Mouse (Mus musculus) sigmoid colon, adult 10 weeks (tissue): ENCODE data around the gene Gtf2h5. TPM values are rescaled to one million over a fixed set of nuclear protein-coding genes. Genes with fewer than 3 reads are reported as not detected.

ENCODE experiments used
- polyA plus RNA-seq: library from polyadenylated mRNA; stranded (reverse); fragments of 350-450 nt; fragmentation: Illumina TruSeq; extraction: RNeasy Lipid Tissue Mini Kit (QIAGEN cat#74804); gene quantifications from one replicate; pipeline ENCODE4 v1.2.3, GENCODE M21; 2014; ENCODE audit warnings: low read depth, low replicate concordance

The Gtf2h5 gene
- polyA plus RNA-seq = 33.6 TPM

DNA sequence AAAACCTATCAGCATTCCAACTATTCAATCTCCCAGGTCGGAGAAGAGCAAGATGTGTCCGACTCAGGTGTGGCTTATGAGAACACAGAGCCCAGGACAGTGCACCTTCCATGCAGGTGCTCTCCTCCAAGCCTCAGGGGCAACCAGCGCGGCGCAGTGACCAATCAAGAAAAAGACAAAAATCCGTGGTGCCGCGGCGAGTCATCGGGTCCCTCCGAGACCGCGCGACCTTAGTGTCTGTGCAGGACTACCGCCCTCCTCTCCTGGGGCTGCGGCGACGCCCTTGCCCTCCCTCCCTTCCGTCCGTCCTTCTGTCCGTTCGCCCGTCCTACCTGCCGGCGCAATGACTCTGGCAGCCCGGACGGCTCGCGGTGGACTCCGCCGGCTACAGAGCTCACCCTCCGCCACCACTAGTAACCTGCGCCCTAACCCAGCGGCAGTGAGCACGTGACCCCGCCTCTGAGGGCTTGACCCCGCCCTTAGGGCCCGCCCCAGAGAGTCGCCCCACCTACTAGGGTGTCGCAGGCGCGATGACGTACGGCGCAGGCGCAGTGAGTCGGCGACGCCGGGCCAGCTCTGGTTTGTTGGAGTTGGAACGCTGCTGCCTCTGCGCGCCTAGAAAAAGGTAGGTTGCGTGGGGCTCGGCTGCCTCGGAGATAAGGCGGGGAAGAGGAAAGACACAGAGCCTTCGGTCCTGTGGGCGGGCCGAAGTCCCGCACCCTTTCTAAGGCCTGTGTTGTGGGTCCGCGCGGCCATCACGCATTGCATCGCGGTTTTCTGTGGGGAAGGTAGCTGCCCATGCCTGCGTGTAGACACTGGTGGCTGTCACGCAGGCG, at the start of gene Gtf2h5, which contains the start of gene Serac1:
Gene Gtf2h5, plus strand, starts transcription at position 500 of the 836 bp plus-strand sequence.
Gene Serac1, minus strand, starts transcription at position 455 of the 836 bp plus-strand sequence.

DNA sequence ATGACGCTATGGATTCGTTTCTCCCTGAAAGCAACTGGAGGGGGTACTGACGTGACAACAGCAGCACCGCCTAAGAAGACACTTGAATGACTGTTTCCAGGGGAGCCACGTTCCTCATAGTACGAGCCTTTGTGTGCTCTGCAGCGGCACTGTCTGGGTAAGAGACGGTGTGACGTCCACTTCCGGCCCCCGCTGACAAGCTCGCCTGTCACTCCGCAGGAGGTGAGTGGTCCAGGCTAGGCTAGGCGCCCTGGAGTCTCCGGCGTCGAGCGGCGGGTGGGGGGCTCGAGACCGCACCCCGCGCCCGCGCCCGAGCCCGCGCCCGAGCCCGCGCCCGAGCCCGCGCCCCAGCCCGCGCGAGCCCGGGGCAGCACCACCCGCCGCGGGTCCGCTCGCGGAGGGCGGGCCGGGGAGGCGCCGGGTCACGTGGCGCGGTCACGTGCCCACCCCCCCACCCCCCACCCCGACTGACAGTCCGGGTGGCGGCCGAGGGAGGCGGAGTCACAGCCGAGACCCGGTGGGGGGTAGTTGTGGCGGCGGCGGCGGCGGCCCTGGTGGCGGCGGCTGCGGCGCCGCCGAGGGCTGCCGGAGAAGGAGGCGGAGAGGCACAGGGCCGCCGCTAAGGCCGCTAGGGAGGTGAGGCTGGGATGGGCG, 26.9 kb downstream of the Gtf2h5 start, which contains the start of gene Tulp4:
Gene Tulp4, plus strand, starts transcription at position 77 of the 654 bp plus-strand sequence.

Other genes starting within 250 kb of the Gtf2h5 start
- gene Snx9, start 238.5 kb upstream of the Gtf2h5 start, polyA plus RNA-seq = 67.6 TPM
- 14.0 TPM for gene Synj2, start 138.5 kb upstream of the Gtf2h5 start, polyA plus RNA-seq
- gene Serac1, start within 50 bp of the Gtf2h5 start, polyA plus RNA-seq = 6.9 TPM
- 89.0 TPM for gene Tulp4, start 26.7 kb downstream of the Gtf2h5 start, polyA plus RNA-seq
- 41.4 TPM for gene Tmem181a, start 177.1 kb downstream of the Gtf2h5 start, polyA plus RNA-seq
- 2.1 TPM for gene Dynlt1a, start 237.7 kb downstream of the Gtf2h5 start, polyA plus RNA-seq